Mouse (Mus musculus) erythroid progenitor cell, adult 5-6 weeks (primary cell): ENCODE measurements around the gene Hectd4. TPM values are rescaled to one million over a fixed set of nuclear protein-coding genes. Genes with fewer than 3 reads are reported as not detected.

ENCODE experiments used
- ATAC-seq: replicated peaks from 2 replicates; pipeline ENCODE4 v1.8.0; 2016; ENCODE audit warnings: moderate number of reproducible peaks, mild to moderate bottlenecking, moderate TSS enrichment, inconsistent platforms; ENCODE audit not compliant: poor library complexity, low FRiP score, severe bottlenecking
- total RNA-seq, 2 experiments: library from RNA; stranded (forward) in 1 of 2; stranded (reverse) in 1 of 2; fragments of 150-400 nt in 1 of 2; fragments of 186-747, 209-891 nt in 1 of 2; gene quantifications; 2 replicates each; pipeline versions ENCODE4 v1.2.3 to v1.2.4; 2015 to 2017; ENCODE audit warnings: low replicate concordance in 2 of 2

Gene Hectd4
- total RNA-seq, 2 experiments from 2014 or later: 214 to 286 TPM

- ATAC-seq: peak; percentile 77
Measured at GRCm38 (mm10) chr5:121384757-121385460, 164.9 kb downstream of the Hectd4 start.

GRCm38 (mm10) chr5:121385461-121386119 is 165.6 kb downstream of the Hectd4 start, which contains the start of gene Trafd1:
Gene Trafd1 (minus strand): TSS chr5:121385632.
- peak; percentile 94 for ATAC-seq

- no peak for ATAC-seq
Measured at GRCm38 (mm10) chr5:121386120-121386909, 166.3 kb downstream of the Hectd4 start.

- no peak for ATAC-seq
Measured at GRCm38 (mm10) chr5:121387126-121387525, 167.1 kb downstream of the Hectd4 start.

GRCm38 (mm10) chr5:121389106-121389505 is 169.1 kb downstream of the Hectd4 start:
- no peak for ATAC-seq

GRCm38 (mm10) chr5:121389691-121390090 is 169.7 kb downstream of the Hectd4 start:
- ATAC-seq: no peak

- ATAC-seq: peak; percentile 66; the same call in 1 of the 2 replicates
Measured at GRCm38 (mm10) chr5:121392667-121393380, 172.8 kb downstream of the Hectd4 start.

GRCm38 (mm10) chr5:121393402-121393801 is 173.4 kb downstream of the Hectd4 start:
- ATAC-seq: no peak

GRCm38 (mm10) chr5:121395621-121396020 is 175.6 kb downstream of the Hectd4 start:
- no peak for ATAC-seq

- ATAC-seq: peak; percentile 95
Measured at GRCm38 (mm10) chr5:121397187-121398145, 177.4 kb downstream of the Hectd4 start, which contains the start of gene Naa25. Gene Naa25 (plus strand): TSS chr5:121397936.

GRCm38 (mm10) chr5:121398146-121398964 is 178.3 kb downstream of the Hectd4 start:
- peak; percentile 28 for ATAC-seq

- ATAC-seq: no peak
Measured at GRCm38 (mm10) chr5:121398965-121399462, 179.0 kb downstream of the Hectd4 start.

GRCm38 (mm10) chr5:121399540-121399939 is 179.5 kb downstream of the Hectd4 start:
- no peak for ATAC-seq

- ATAC-seq: no peak
Measured at GRCm38 (mm10) chr5:121400064-121400463, 180.0 kb downstream of the Hectd4 start.

- ATAC-seq: no peak
Measured at GRCm38 (mm10) chr5:121400849-121401248, 180.8 kb downstream of the Hectd4 start.

GRCm38 (mm10) chr5:121407856-121408255 is 187.8 kb downstream of the Hectd4 start:
- no peak for ATAC-seq

GRCm38 (mm10) chr5:121410975-121411374 is 191.0 kb downstream of the Hectd4 start:
- no peak for ATAC-seq
